Mouse (Mus musculus): ENCODE measurements around the gene Cyp4a10.

GRCm38 (mm10) chr4:115563401-115563800 lies 45.3 kb downstream of the Cyp4a10 start, which contains the start of gene Cyp4a31:
- TF ChIP-seq POLR2AphosphoS2 (IDR thresholded peaks at IDR 0.05; ENCODE audit: insufficient read length, low read depth) = no peak
- TF ChIP-seq USF1 (IDR thresholded peaks at IDR 0.05; ENCODE audit: low read depth) = no peak
- no peak for TF ChIP-seq POLR2A (IDR thresholded peaks at IDR 0.05; ENCODE audit: insufficient read length, low read depth)
- TF ChIP-seq SRF (IDR thresholded peaks at IDR 0.05; ENCODE audit: control insufficient read depth, insufficient read length, low read depth) = no peak
- TF ChIP-seq E2F4 (IDR thresholded peaks at IDR 0.05; ENCODE audit: insufficient read depth) = no peak
- no peak for TF ChIP-seq TCF12 (IDR thresholded peaks at IDR 0.05; ENCODE audit: insufficient read depth, poor library complexity, severe bottlenecking)
- TF ChIP-seq MYOG (IDR thresholded peaks at IDR 0.05; ENCODE audit: control insufficient read depth in 1 of 3, insufficient read depth in 1 of 3, insufficient read length in 2 of 3, low read depth in 2 of 3) = no peak
- TF ChIP-seq MAX (IDR thresholded peaks at IDR 0.05; ENCODE audit: low read depth) = no peak

Data from myocyte (in vitro differentiated cells).